Mouse (Mus musculus): ENCODE data around the gene 1810024B03Rik. TPM values are rescaled to one million over a fixed set of nuclear protein-coding genes. Genes with fewer than 3 reads are reported as not detected.

The 1810024B03Rik gene
- total and polyA plus RNA-seq, 3 experiments: 0.08 to 5.2 (median 4.8) TPM

DNA sequence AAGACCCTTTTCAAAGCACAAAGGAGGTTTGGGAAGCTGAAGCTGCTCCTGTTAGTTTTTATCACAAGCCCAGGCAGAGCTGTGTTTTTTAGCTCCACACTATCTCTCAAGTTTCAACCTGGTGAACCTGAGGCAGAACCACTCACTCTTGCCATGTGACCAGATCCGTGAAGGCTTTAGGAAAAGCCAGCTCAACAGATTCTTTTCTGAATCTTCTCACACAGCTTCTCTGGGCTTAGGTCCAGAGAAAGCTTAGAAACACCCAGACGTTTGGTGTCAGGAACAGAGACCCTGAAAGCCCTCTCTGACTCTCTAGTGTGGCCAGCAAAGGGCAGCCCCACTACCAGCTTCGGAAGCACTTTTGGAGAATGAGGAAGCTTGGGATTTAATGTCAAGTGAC lies 43.4 kb upstream of the 1810024B03Rik start:
- Histone ChIP-seq H3K9me3 (replicated peaks) (no peaks in the 10 kb centered on the region), H3K36me3 (replicated peaks) (peaks cover 64% of the 10 kb centered on the region), H3K27me3 (ENCODE audit: insufficient read depth, low read length) (no peaks in the 10 kb centered on the region), H3K4me3 (ENCODE audit: low read depth, low read length) (no peak overlapping the region), H3K4me1 (ENCODE audit: insufficient read depth, low read depth, low read length) (peaks cover 29% of the 10 kb centered on the region)
- TF ChIP-seq GATA1 (IDR thresholded peaks at IDR 0.05; ENCODE audit: borderline replicate concordance, low read length) (no peak), TAL1 (conservative IDR thresholded peaks at IDR 0.05; ENCODE audit: low read depth, low read length) (no peak), CTCF (IDR thresholded peaks at IDR 0.05; ENCODE audit: low read depth, low read length) (no peak)
- no peak for ATAC-seq (ENCODE audit: extremely low read depth, insufficient number of reproducible peaks, low FRiP score, poor library complexity, severe bottlenecking)
- DNase-seq (ENCODE audit: low spot score): no peak

DNA sequence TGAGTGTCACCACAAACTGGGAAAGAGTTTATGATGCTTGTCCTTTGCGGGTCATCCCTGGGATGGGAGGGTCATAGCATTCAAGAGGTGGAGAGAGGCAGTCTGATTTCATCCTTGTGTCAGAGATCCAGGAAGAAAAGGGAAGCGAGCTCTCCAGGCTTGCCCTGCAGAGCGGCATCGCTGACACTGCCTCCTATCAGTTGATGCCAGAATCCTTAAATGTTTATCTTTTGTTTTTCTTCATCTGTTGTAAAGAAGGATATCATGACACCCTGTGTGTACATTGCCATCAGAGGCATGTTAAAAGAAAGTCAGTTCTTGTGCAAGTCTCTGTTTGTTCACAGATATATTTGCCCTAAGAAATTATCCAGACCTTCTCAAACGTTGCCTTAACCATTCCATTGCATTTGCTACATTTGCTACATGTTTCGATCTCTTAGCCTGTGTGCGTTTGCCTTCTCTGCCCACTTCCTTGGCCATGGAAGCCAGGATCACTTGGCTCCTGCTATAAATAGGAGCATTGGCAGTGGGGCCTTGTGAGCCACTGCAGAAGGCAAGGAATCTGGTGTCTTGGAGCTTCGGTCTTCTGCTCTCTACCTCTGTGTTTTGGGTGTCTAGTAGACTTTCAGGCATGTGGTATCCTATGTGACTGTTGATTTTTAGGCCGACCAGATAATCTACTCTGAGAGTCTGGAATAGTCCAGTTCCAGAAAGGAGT lies 42.4 kb upstream of the 1810024B03Rik start:
- H3K27me3 ChIP-seq (ENCODE audit: insufficient read depth, low read length): no peaks in the 10 kb centered on the region
- TF ChIP-seq POLR2AphosphoS5 (IDR thresholded peaks at IDR 0.05; ENCODE audit: insufficient replicate concordance, low read depth, low read length) (no peak), GATA1 (IDR thresholded peaks at IDR 0.05; ENCODE audit: borderline replicate concordance, low read length) (no peak), CTCF (IDR thresholded peaks at IDR 0.05; ENCODE audit: low read depth, low read length) (no peak), GATA2 (IDR thresholded peaks at IDR 0.05; ENCODE audit: borderline replicate concordance, low read depth, low read length) (no peak), TAL1 (conservative IDR thresholded peaks at IDR 0.05; ENCODE audit: low read depth, low read length) (no peak)
- H3K36me3 ChIP-seq (replicated peaks): peaks cover 65% of the 10 kb centered on the region
- no peak overlapping the region for H3K4me3 ChIP-seq (ENCODE audit: low read depth, low read length)
- peaks cover 39% of the 10 kb centered on the region for H3K4me1 ChIP-seq (ENCODE audit: insufficient read depth, low read depth, low read length)
- DNase-seq (ENCODE audit: low spot score): no peak
- no peaks in the 10 kb centered on the region for H3K9me3 ChIP-seq (replicated peaks)
- ATAC-seq (ENCODE audit: extremely low read depth, insufficient number of reproducible peaks, low FRiP score, poor library complexity, severe bottlenecking): no peak

DNA sequence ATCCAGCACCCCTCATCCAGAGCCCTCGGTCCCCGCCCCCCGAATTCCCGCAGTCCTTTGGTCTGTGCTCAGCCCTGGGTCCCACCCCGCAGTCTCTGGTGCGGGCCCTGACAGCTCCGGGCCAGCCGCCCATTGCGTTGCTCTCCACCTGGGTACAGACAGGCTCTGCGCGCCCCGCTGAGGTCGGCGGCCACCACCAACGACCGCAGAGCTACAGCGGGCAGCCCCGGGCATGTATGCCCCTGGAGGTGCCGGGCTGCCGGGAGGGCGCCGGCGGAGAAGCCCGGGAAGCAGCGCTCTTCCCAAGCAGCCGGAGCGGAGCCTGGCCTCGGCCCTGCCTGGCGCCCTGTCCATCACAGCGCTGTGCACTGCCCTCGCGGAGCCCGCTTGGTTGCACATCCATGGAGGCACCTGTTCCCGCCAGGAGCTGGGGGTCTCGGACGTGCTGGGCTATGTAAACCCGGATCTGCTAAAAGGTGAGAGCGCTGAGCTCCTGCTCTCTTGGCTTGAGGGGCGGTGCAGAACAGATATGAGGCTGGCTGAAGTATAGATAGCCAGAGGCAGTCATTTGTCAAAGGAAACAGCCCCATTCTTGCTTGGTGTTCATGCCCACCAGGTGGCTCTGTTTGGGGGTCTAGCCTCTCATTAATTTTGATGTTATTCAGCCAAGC lies 40.4 kb upstream of the 1810024B03Rik start:
- peak; percentile 37 for DNase-seq (ENCODE audit: low spot score)
- peaks cover 47% of the 10 kb centered on the region for H3K4me1 ChIP-seq (ENCODE audit: insufficient read depth, low read depth, low read length)
- H3K9me3 ChIP-seq (replicated peaks): no peaks in the 10 kb centered on the region
- no peaks in the 10 kb centered on the region for H3K27me3 ChIP-seq (ENCODE audit: insufficient read depth, low read length)
- no peak for ATAC-seq (ENCODE audit: extremely low read depth, insufficient number of reproducible peaks, low FRiP score, poor library complexity, severe bottlenecking)
- TF ChIP-seq CTCF (IDR thresholded peaks at IDR 0.05; ENCODE audit: low read depth, low read length) (no peak), TAL1 (conservative IDR thresholded peaks at IDR 0.05; ENCODE audit: low read depth, low read length) (no peak), POLR2AphosphoS5 (IDR thresholded peaks at IDR 0.05; ENCODE audit: insufficient replicate concordance, low read depth, low read length) (no peak), GATA1 (IDR thresholded peaks at IDR 0.05; ENCODE audit: borderline replicate concordance, low read length) (no peak), GATA2 (IDR thresholded peaks at IDR 0.05; ENCODE audit: borderline replicate concordance, low read depth, low read length) (no peak)
- peak overlapping the region; percentile 97 for H3K4me3 ChIP-seq (ENCODE audit: low read depth, low read length)
- H3K36me3 ChIP-seq (replicated peaks): peaks cover 64% of the 10 kb centered on the region

DNA sequence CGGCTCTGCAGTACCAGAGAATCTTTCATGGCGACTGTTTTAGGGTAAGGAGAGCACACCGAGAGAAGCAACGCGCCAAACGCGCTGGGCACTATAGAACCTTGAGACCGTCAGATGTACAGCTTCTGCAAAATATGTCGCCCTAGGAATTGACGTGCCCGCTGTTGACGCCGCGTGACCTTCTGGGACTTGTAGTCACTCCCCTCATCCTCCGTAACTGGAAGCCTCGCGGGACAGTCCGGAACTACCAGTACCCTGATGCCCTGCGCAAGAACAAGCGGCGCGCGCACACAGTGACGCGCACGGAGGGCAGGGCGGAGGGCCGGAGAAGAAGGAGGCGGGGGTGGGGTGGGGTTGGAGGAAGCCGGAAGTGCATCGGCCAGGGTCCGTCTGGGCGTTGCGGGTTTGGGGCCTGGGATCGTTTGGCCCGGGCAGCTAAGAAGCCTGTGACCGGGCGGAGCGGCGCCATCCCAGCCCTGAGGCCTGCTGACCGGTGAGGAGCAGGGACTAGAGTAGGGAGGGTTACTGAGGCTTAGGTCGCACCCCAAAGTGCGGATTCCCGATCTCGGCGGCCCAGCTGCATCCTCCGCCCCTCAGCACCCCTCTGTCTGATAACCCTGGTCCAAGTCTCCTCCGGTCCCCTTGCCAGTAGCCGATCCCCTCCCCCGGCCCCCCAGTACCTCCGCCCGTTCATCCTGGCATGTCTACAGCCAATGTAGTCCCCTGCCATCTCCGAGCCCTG lies 39.7 kb upstream of the 1810024B03Rik start, which contains the start of the genes Ciao1 and Tmem127:
Gene Ciao1, minus strand, starts transcription at position 225 of the 742 bp plus-strand sequence.
Gene Tmem127, plus strand, starts transcription at position 317 of the 742 bp plus-strand sequence.
- peaks cover 64% of the 10 kb centered on the region for H3K36me3 ChIP-seq (replicated peaks)
- H3K4me1 ChIP-seq (ENCODE audit: insufficient read depth, low read depth, low read length): peaks cover 49% of the 10 kb centered on the region
- no peaks in the 10 kb centered on the region for H3K27me3 ChIP-seq (ENCODE audit: insufficient read depth, low read length)

DNA sequence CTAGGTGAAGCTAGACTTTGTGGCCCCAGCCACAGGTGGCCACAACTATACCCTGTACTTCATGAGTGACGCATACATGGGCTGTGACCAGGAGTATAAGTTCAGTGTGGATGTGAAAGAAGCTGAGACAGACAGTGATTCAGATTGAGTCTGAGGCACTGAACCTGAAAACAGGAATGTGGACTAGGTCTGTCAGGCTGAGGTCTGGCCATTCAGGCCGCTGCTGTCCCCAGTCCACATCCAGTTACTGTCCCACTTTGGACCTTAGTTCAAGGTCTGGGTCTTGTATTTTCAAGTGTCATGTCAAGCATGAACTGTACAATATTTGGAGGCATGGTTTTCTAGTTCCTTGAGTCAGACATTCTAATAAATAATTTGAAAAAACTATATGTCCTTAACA lies 32.0 kb upstream of the 1810024B03Rik start:
- no peak for TF ChIP-seq GATA2 (IDR thresholded peaks at IDR 0.05; ENCODE audit: borderline replicate concordance, low read depth, low read length)
- TF ChIP-seq GATA1 (IDR thresholded peaks at IDR 0.05; ENCODE audit: borderline replicate concordance, low read length): no peak
- TF ChIP-seq TAL1 (conservative IDR thresholded peaks at IDR 0.05; ENCODE audit: low read depth, low read length): no peak
- TF ChIP-seq CTCF (IDR thresholded peaks at IDR 0.05; ENCODE audit: low read depth, low read length): no peak
- TF ChIP-seq POLR2AphosphoS5 (IDR thresholded peaks at IDR 0.05; ENCODE audit: insufficient replicate concordance, low read depth, low read length): no peak; the same call in 1 of the 2 replicates
- Histone ChIP-seq H3K4me3 (ENCODE audit: low read depth, low read length) (no peak overlapping the region), H3K36me3 (replicated peaks) (peaks cover 88% of the 10 kb centered on the region), H3K27me3 (ENCODE audit: insufficient read depth, low read length) (no peaks in the 10 kb centered on the region), H3K9me3 (replicated peaks) (no peaks in the 10 kb centered on the region), H3K4me1 (ENCODE audit: insufficient read depth, low read depth, low read length) (peaks cover 13% of the 10 kb centered on the region; the same call in 1 of the 2 replicates)
- DNase-seq (ENCODE audit: low spot score): no peak
- no peak for ATAC-seq (ENCODE audit: extremely low read depth, insufficient number of reproducible peaks, low FRiP score, poor library complexity, severe bottlenecking)

More for the DNA sequence above, 39.7 kb upstream of the 1810024B03Rik start, which contains the start of the genes Ciao1 and Tmem127:
- DNase-seq (ENCODE audit: low spot score) (peak; percentile 90), ATAC-seq (ENCODE audit: extremely low read depth, insufficient number of reproducible peaks, low FRiP score, poor library complexity, severe bottlenecking) (peak; percentile 97)
- Histone ChIP-seq H3K9me3 (replicated peaks) (no peaks in the 10 kb centered on the region), H3K4me3 (ENCODE audit: low read depth, low read length) (peak within 1 kb of the TSS; percentile 97)
- no peak for TF ChIP-seq TAL1 (conservative IDR thresholded peaks at IDR 0.05; ENCODE audit: low read depth, low read length)
- no peak for TF ChIP-seq CTCF (IDR thresholded peaks at IDR 0.05; ENCODE audit: low read depth, low read length)
- TF ChIP-seq GATA2 (IDR thresholded peaks at IDR 0.05; ENCODE audit: borderline replicate concordance, low read depth, low read length): no peak
